Mouse (Mus musculus): ENCODE data around the gene Uqcr10. TPM values are rescaled to one million over a fixed set of nuclear protein-coding genes. Genes with fewer than 3 reads are reported as not detected.

Uqcr10 gene
- polyA plus RNA-seq, 1 experiment from 2014 or later: 713 TPM

- ATAC-seq: no peak
- Histone ChIP-seq H3K27ac (no peak overlapping the region), H3K4me3 (no peak overlapping the region), H3K9ac (no peak overlapping the region), H3K9me3 (replicated peaks) (no peaks in the 10 kb centered on the region), H3K36me3 (peaks cover 35% of the 10 kb centered on the region), H3K4me1 (peaks cover 6% of the 10 kb centered on the region; the same call in 1 of the 2 replicates), H3K4me2 (no peak overlapping the region), H3K27me3 (replicated peaks) (0 out of 2 replicates have a peak, but pooled peaks cover 3% of the 10 kb centered on the region)
- WGBS (ENCODE audit: insufficient replicate concordance): 70% methylated on average over 5 of the region's 5 CpGs
Observed at GRCm38 (mm10) chr11:4685510-4685909, 18.6 kb downstream of the Uqcr10 start.

- ATAC-seq: no peak
- no peak overlapping the region for H3K4me2 ChIP-seq
- 77% methylated on average over 4 of the region's 4 CpGs for WGBS (ENCODE audit: insufficient replicate concordance)
- no peak overlapping the region for H3K4me3 ChIP-seq
- H3K4me1 ChIP-seq: peaks cover 6% of the 10 kb centered on the region; the same call in 1 of the 2 replicates
- H3K36me3 ChIP-seq: peaks cover 39% of the 10 kb centered on the region
- no peaks in the 10 kb centered on the region for H3K9me3 ChIP-seq (replicated peaks)
- no peak overlapping the region for H3K27ac ChIP-seq
- H3K27me3 ChIP-seq (replicated peaks): 0 out of 2 replicates have a peak, but pooled peaks cover 3% of the 10 kb centered on the region
- no peak overlapping the region for H3K9ac ChIP-seq
Observed at GRCm38 (mm10) chr11:4685071-4685470, 19.1 kb downstream of the Uqcr10 start.

- 68% methylated on average over 6 of the region's 6 CpGs for WGBS (ENCODE audit: insufficient replicate concordance)
Observed at GRCm38 (mm10) chr11:4684186-4684585, 20.0 kb downstream of the Uqcr10 start.

GRCm38 (mm10) chr11:4683516-4683915, 20.6 kb downstream of the Uqcr10 start:
- Histone ChIP-seq H3K36me3 (peaks cover 55% of the 10 kb centered on the region), H3K9me3 (replicated peaks) (no peaks in the 10 kb centered on the region), H3K4me3 (no peak overlapping the region), H3K27me3 (replicated peaks) (no peaks in the 10 kb centered on the region), H3K27ac (no peak overlapping the region), H3K4me2 (no peak overlapping the region), H3K9ac (no peak overlapping the region), H3K4me1 (0 out of 2 replicates have a peak, but pooled peaks cover under 1% of the 10 kb centered on the region)
- WGBS (ENCODE audit: insufficient replicate concordance): 53% methylated on average over 6 of the region's 6 CpGs
- ATAC-seq: no peak

More at GRCm38 (mm10) chr11:4684186-4684585, 20.0 kb downstream of the Uqcr10 start:
- Histone ChIP-seq H3K9ac (no peak overlapping the region), H3K4me2 (no peak overlapping the region), H3K9me3 (replicated peaks) (no peaks in the 10 kb centered on the region), H3K36me3 (peaks cover 48% of the 10 kb centered on the region), H3K27me3 (replicated peaks) (0 out of 2 replicates have a peak, but pooled peaks cover 3% of the 10 kb centered on the region), H3K4me3 (no peak overlapping the region), H3K27ac (no peak overlapping the region), H3K4me1 (peaks cover 5% of the 10 kb centered on the region; the same call in 1 of the 2 replicates)
- no peak for ATAC-seq

GRCm38 (mm10) chr11:4680126-4680525, 24.0 kb downstream of the Uqcr10 start:
- ATAC-seq: no peak
- no peaks in the 10 kb centered on the region for H3K9me3 ChIP-seq (replicated peaks)
- 69% methylated on average over 3 of the region's 3 CpGs for WGBS (ENCODE audit: insufficient replicate concordance)
- H3K36me3 ChIP-seq: peaks cover 74% of the 10 kb centered on the region
- H3K9ac ChIP-seq: no peak overlapping the region
- no peaks in the 10 kb centered on the region for H3K27me3 ChIP-seq (replicated peaks)
- peaks cover 28% of the 10 kb centered on the region for H3K4me1 ChIP-seq
- no peak overlapping the region for H3K4me3 ChIP-seq
- no peak overlapping the region for H3K4me2 ChIP-seq
- H3K27ac ChIP-seq: no peak overlapping the region

- 90% methylated on average over 12 of the region's 12 CpGs for WGBS (ENCODE audit: insufficient replicate concordance)
- no peak overlapping the region for H3K4me3 ChIP-seq
- H3K4me1 ChIP-seq: peaks cover 34% of the 10 kb centered on the region
- no peak overlapping the region for H3K9ac ChIP-seq
- no peak overlapping the region for H3K4me2 ChIP-seq
- no peaks in the 10 kb centered on the region for H3K27me3 ChIP-seq (replicated peaks)
- H3K9me3 ChIP-seq (replicated peaks): no peaks in the 10 kb centered on the region
- no peak overlapping the region for H3K27ac ChIP-seq
- H3K36me3 ChIP-seq: peaks cover 81% of the 10 kb centered on the region
- no peak for ATAC-seq
Observed at GRCm38 (mm10) chr11:4679441-4679832, 24.7 kb downstream of the Uqcr10 start.

GRCm38 (mm10) chr11:4678700-4679440, 25.3 kb downstream of the Uqcr10 start:
- no peak overlapping the region for H3K4me2 ChIP-seq
- 81% methylated on average over 13 of the region's 13 CpGs for WGBS (ENCODE audit: insufficient replicate concordance)
- H3K9ac ChIP-seq: no peak overlapping the region
- H3K4me3 ChIP-seq: no peak overlapping the region
- no peaks in the 10 kb centered on the region for H3K9me3 ChIP-seq (replicated peaks)
- H3K27ac ChIP-seq: 0 out of 2 replicates have a peak overlapping the region, but pooled peaks have one; percentile 27
- H3K27me3 ChIP-seq (replicated peaks): no peaks in the 10 kb centered on the region
- H3K36me3 ChIP-seq: peaks cover 82% of the 10 kb centered on the region
- H3K4me1 ChIP-seq: peaks cover 37% of the 10 kb centered on the region
- no peak for ATAC-seq

- peak overlapping the region; percentile 43 for H3K4me2 ChIP-seq
- H3K4me1 ChIP-seq: peaks cover 37% of the 10 kb centered on the region
- WGBS (ENCODE audit: insufficient replicate concordance): 37% methylated on average over 7 of the region's 7 CpGs
- H3K27me3 ChIP-seq (replicated peaks): no peaks in the 10 kb centered on the region
- H3K4me3 ChIP-seq: no peak overlapping the region
- H3K27ac ChIP-seq: peak overlapping the region; percentile 87
- no peaks in the 10 kb centered on the region for H3K9me3 ChIP-seq (replicated peaks)
- H3K36me3 ChIP-seq: peaks cover 84% of the 10 kb centered on the region
- peak; percentile 100 for ATAC-seq
- H3K9ac ChIP-seq: peak overlapping the region; percentile 55
Observed at GRCm38 (mm10) chr11:4677250-4677872, 26.8 kb downstream of the Uqcr10 start.

- Histone ChIP-seq H3K36me3 (peaks cover 80% of the 10 kb centered on the region), H3K27me3 (replicated peaks) (no peaks in the 10 kb centered on the region), H3K4me2 (no peak overlapping the region), H3K27ac (peak overlapping the region; percentile 87), H3K9ac (no peak overlapping the region), H3K9me3 (replicated peaks) (no peaks in the 10 kb centered on the region), H3K4me1 (peaks cover 37% of the 10 kb centered on the region), H3K4me3 (no peak overlapping the region)
- no peak for ATAC-seq
- 84% methylated on average over 6 of the region's 6 CpGs for WGBS (ENCODE audit: insufficient replicate concordance)
Observed at GRCm38 (mm10) chr11:4675693-4676092, 28.4 kb downstream of the Uqcr10 start.

- Histone ChIP-seq H3K36me3 (peaks cover 80% of the 10 kb centered on the region), H3K27me3 (replicated peaks) (no peaks in the 10 kb centered on the region), H3K4me2 (no peak overlapping the region), H3K27ac (no peak overlapping the region; the same call in 1 of the 2 replicates), H3K4me1 (peaks cover 37% of the 10 kb centered on the region), H3K9me3 (replicated peaks) (no peaks in the 10 kb centered on the region), H3K4me3 (no peak overlapping the region), H3K9ac (no peak overlapping the region)
- ATAC-seq: no peak
- WGBS (ENCODE audit: insufficient replicate concordance): 82% methylated on average over 6 of the region's 6 CpGs
Observed at GRCm38 (mm10) chr11:4675126-4675562, 29.0 kb downstream of the Uqcr10 start.

- WGBS (ENCODE audit: insufficient replicate concordance): 82% methylated on average over 1 of the region's 1 CpGs
- no peak for ATAC-seq
- no peak overlapping the region for H3K9ac ChIP-seq
- H3K36me3 ChIP-seq: peaks cover 75% of the 10 kb centered on the region
- H3K27me3 ChIP-seq (replicated peaks): no peaks in the 10 kb centered on the region
- no peak overlapping the region for H3K4me2 ChIP-seq
- H3K4me1 ChIP-seq: peaks cover 37% of the 10 kb centered on the region
- H3K9me3 ChIP-seq (replicated peaks): no peaks in the 10 kb centered on the region
- no peak overlapping the region; the same call in 1 of the 2 replicates for H3K27ac ChIP-seq
- H3K4me3 ChIP-seq: no peak overlapping the region
Observed at GRCm38 (mm10) chr11:4674593-4674992, 29.5 kb downstream of the Uqcr10 start.

- Histone ChIP-seq H3K27ac (no peak overlapping the region), H3K27me3 (replicated peaks) (no peaks in the 10 kb centered on the region), H3K9me3 (replicated peaks) (no peaks in the 10 kb centered on the region), H3K4me3 (no peak overlapping the region), H3K36me3 (peaks cover 83% of the 10 kb centered on the region), H3K4me1 (peaks cover 19% of the 10 kb centered on the region), H3K4me2 (no peak overlapping the region), H3K9ac (no peak overlapping the region)
- 82% methylated on average over 4 of the region's 4 CpGs for WGBS (ENCODE audit: insufficient replicate concordance)
- no peak for ATAC-seq
Observed at GRCm38 (mm10) chr11:4671736-4672135, 32.4 kb downstream of the Uqcr10 start.

Measured in liver, embryonic 12.5 days (tissue).